Mouse (Mus musculus): Measurements from ENCODE around the gene Atp6v0b.

Atp6v0b gene

DNA sequence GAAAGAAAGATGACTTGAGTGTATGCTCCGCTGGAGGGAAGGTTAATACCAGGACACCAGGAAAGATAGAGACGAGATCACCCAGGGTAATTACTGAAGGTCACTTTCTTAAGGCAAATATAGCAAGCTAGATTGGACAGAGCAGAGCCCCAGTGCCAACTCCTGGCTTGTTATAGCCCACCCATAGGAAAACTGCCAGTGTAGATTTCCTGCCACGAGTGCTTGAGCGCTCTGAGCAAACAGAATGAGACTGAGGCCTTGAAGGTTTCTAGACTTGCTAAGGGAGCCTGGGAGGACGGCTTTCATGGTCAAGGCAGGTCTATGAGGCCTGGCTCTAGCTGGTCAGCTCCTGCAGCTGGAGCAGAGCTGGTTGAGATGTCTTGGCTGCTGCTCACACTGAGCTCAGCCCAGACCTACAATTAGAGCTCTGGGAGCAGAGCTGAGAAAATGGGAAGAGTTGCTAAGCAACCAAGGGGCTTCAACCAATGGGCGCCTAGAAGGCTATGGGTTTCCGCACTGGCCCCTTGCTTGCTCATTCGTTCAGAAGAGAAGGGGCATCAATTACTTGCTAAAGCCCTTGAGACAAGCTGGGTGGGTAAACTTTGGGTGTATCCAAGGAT, 21.8 kb upstream of the Atp6v0b start:
- DNase-seq (ENCODE audit: low spot score in 2 of 2): no peak

DNA sequence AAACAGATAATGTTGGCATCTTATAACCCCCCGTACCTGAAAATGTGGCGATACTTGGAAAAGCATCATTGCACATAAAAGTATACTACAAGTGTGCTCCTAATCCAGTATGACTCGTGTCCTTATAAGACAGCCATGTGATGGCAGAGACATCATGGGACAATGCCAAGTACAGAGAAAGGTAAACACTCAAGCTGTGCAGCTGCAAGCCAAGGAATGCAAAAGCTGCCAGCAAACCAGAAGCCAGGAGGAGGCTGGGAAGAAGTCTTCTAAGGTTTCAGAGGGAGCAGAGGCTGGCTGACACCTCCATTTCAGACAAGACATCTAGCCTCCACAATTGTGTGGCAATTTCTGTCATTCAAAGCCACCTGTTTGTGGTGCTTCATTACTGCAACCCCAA, 19.1 kb upstream of the Atp6v0b start:
- no peak for DNase-seq (ENCODE audit: low spot score in 2 of 2)

GRCm38 (mm10) chr4:117904761-117905160, 17.6 kb upstream of the Atp6v0b start:
- DNase-seq (ENCODE audit: low spot score in 2 of 2): no peak

- no peak for DNase-seq (ENCODE audit: low spot score in 2 of 2)
Measured at GRCm38 (mm10) chr4:117904094-117904493, 17.0 kb upstream of the Atp6v0b start.

DNA sequence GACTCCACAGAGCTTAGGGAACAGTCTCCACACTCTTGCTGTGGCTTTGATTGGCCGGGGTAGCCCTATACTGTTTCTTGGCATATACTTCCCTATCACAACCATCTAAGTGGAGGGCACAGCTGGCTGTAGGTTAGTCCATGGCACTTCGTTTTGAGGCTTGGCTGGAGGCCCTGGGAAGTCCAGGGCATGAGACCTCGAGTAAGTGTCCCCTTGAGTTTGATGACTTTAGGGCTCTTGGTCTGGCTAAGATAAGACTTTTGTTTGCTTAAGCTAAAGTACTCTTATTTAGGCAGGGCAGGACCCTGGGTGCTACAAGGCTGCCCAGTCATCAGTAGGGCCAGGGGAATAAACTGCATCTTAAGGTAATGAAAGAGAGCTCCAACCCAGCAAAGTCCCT, 11.0 kb upstream of the Atp6v0b start:
- no peak for DNase-seq (ENCODE audit: low spot score in 2 of 2)

DNA sequence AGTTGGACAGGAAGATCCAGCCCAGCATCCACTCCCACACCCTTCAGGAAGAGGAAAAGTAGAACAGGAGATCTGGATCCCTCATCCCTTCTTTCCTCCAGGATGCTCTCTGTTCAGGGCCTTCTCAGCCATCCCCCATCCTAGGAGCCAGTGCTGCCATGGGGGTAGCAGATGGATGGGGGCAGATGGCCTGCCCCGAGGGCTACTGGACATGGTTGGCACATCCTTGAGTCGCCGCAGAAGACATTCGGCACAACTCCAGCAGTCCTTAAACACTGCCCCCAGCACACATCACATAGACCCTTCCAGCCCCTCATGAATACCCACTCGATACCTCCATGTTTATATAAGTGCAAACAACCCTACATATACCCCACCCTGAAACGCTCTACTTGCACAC, 8.9 kb upstream of the Atp6v0b start:
- no peak for DNase-seq (ENCODE audit: low spot score in 2 of 2)

DNA sequence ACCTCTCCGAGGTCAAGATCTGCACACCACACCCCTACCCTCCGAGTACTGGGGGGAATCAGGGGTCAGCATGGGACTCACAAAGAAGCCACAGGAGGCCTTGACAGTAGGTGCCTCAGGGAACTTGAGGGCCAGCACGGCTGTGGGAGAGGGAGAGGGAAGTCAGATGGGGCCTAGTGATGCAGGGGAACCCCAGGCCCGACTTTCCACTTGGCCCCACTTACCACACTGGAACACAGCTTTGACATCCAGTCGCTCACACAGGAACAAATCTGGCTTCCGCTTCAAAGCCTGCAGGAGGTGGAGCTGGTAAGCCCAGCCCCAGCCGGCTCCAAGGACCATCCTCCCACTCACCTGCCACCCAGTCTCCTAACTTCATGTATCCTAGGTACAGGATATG, 8.2 kb upstream of the Atp6v0b start:
- no peak for DNase-seq (ENCODE audit: low spot score in 2 of 2)

- no peak for DNase-seq (ENCODE audit: low spot score in 2 of 2)
Measured at GRCm38 (mm10) chr4:117894601-117895000, 7.5 kb upstream of the Atp6v0b start.

- peak in 1 of 2 experiments; percentile 30 for DNase-seq (ENCODE audit: low spot score in 2 of 2)
Measured at GRCm38 (mm10) chr4:117893376-117893775, 6.2 kb upstream of the Atp6v0b start.

- peak; percentile 64 to 65 for DNase-seq (ENCODE audit: low spot score in 2 of 2)
Measured at GRCm38 (mm10) chr4:117891738-117892161, 4.6 kb upstream of the Atp6v0b start, which contains the start of gene Dph2. Gene Dph2, minus strand, starts transcription at chr4:117892032.

DNA sequence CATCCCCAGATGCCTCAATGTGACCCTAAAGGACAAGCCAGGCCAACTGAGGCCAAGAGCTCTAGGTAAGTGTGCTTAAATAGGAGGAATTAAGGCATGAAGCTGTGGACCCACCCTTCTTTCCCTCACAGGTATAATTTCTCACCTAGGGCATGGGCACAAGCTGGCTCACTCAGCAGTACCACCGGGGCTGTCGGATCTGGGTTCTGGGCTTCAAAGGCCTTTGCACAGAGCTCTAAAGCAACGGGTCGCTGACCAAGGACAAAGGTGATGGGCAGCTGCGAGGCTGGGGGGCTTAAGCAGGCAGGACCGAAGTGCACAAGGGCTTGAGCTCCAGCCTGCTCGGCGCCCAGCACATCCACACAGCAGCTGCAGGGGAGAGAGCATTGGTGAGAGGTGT, 3.6 kb upstream of the Atp6v0b start:
- DNase-seq (ENCODE audit: low spot score in 2 of 2): no peak

DNA sequence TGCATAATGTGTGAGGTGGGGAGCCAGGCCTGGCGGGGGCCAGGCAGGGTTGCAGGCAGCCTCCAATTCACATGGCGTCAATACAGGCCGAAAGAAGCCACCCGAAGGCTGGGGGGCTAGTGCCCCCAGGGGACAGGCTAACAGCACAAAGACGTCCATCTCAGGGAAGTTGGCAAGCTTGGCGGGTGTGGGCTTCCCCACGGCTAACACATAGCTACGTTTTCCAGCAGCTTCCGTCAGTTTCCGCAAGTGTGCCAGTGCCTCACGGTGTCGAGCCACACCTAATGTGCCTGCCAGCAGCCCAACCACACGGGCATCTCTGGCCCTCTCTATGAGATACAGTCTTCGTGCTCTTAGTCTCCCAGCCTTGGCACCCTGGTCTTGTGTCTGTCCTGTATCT, 2.9 kb upstream of the Atp6v0b start:
- DNase-seq (ENCODE audit: low spot score in 2 of 2): no peak

GRCm38 (mm10) chr4:117889471-117889870, 2.3 kb upstream of the Atp6v0b start:
- no peak for DNase-seq (ENCODE audit: low spot score in 2 of 2)

GRCm38 (mm10) chr4:117887920-117888319, 787 bp upstream of the Atp6v0b start:
- no peak for DNase-seq (ENCODE audit: low spot score in 2 of 2)

- no peak for DNase-seq (ENCODE audit: low spot score in 2 of 2)
Measured at GRCm38 (mm10) chr4:117886644-117887043, 489 bp downstream of the Atp6v0b start.

GRCm38 (mm10) chr4:117885994-117886393, 1.1 kb downstream of the Atp6v0b start:
- DNase-seq (ENCODE audit: low spot score in 2 of 2): no peak

DNA sequence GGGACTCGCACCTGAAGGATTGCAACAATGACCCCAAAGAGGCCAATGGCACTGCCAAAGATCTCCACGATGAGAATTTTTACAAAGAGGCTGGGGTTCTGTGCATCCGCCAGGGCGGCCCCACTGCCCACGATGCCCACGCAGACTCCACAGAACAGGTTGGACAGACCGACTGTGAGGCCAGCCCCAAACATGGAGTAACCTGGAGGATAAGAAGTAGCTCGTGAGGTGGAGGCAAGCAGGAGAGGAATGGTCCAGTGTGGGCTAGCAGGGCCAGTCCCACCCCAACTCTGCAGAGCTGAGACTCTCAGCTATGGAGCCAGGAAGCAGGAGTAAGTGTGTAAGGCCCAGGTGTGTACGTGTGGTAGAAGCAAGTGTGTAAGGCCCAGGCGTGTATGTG, 2.0 kb downstream of the Atp6v0b start:
- DNase-seq (ENCODE audit: low spot score in 2 of 2): no peak

DNA sequence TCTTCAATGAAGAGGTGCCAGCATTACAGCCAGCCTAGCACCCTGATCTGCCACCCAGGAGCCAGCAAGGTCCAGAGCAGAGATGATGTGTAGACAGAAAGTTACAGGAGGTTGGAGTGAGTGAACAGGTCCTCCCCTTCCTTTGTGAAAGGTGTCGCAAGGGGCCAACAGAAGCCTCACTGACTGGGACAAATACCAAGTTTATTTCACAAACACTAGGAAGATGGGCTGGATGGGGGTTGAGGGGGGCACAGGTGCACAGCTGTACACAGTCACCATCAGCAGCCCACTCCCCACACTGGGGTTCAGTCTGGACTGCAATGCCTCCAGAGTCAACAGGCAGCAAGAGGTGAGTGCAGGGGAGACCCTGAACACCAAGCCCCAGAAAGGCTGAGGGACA, 3.0 kb downstream of the Atp6v0b start:
- no peak for DNase-seq (ENCODE audit: low spot score in 2 of 2)

DNA sequence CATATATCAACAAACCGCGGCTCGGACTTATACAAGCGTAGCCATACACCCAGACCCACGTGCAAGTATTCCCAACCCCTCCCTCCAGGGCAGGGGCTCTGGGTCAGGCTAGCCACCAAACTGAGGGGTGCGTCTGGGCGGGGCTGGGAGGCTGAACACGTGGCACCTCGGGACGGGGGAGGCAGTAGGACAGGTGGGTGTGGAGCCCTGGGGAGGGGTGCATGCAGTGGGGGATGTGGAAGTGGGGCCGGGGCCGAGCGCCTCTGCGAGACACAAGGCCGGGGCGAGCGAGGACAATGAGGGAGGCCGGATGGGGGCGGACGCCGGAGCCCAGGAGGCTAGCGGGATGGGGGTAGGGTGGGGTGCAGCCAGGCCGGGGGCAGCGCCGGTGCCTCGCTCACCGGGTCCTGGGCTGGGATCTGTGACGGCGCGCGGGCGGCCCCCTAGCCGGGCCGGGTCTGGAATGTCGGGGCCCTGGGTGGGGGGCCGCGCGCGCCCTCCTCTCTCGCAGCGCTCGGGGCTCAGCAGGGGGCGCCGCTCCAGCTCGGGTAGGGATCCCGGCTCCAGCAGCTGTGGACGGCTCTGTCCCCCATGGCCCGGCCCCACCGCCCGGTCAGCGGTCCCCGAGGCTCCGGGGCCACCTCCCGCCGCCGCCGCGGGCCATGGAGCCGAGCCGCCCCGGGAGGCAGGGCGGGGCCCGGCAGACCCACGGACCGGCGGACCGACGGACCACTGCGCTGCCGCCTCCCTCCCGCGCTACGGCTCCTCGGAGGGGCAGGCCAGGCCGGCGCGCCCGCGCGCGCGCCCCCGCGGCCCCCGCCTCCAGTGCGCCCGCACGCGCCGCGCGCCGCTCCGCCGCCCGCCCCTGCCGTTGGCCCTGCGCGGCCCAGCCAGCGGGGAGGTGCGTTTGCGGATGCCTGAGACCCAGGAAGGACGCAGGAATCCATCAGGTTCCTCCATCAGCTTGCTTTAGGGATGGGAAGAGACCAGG, 4.1 kb downstream of the Atp6v0b start, which contains the start of gene B4galt2:
TSS of gene B4galt2 (minus strand) at position 787 of the 991 bp plus-strand sequence.
- no peak for DNase-seq (ENCODE audit: low spot score in 2 of 2)

DNA sequence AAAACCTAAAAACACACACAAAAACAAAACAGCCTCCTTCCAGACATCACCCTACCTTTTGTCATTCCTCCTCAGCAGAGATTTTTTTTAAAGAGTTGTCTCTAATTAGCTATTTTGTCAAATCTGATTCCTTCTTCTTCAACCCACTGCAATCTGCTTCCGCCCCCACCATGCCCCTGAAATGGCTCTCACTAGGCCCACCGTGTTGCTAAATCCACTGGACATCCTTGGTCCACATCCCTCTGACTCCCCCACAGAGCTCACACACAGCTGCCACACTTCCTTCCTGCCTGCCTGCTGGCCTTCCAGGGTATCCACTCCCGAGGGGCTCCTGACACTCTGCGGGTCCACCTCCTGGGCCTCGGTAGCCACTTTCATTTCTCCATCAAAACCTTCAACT, 8.4 kb downstream of the Atp6v0b start:
- DNase-seq (ENCODE audit: low spot score in 2 of 2): no peak

DNA sequence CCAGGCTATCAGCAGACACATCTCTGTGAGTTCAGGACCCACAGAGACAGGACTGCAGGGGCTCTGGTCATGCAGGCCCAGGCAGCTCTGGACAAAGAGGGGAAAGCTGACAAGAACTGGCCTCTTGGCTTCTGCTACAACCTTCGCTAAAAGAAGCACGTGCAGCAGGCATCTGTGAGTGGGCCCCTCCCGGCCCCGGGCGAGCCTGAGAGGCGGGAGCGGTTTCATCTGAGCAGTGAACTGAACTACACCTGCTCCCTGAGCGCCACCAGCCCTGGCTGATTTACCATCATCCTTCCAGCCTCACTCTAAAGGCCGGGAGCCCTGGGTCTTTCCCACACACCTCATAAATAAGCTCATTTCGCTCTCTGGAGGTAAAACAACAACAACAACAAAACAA, 8.8 kb downstream of the Atp6v0b start:
- no peak for DNase-seq (ENCODE audit: low spot score in 2 of 2)

GRCm38 (mm10) chr4:117873615-117874014, 13.5 kb downstream of the Atp6v0b start:
- no peak for DNase-seq (ENCODE audit: low spot score in 2 of 2)

DNA sequence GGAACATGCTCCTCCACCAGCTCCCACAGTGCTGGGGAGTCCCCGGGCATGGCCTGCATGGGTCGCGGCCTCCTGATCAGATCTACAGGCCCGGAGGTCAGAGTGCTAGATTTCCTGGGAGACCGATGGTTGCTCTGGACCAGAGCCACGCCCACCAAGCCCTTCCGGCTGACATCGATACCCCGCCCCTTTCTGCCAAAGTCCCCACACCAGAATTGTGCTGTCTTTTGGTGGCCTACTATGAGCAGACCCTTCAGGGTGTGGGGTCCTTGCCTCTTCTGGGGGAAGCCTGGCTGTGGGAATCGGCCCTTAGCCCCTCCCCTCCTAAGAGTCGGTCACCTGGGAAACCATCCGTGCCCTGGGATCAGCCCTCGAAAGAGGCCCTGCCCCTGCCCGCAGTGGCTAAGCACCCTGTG, 14.7 kb downstream of the Atp6v0b start, which contains the start of gene Ccdc24:
TSS of gene Ccdc24 (minus strand) at position 87 of the 416 bp plus-strand sequence.
- no peak for DNase-seq (ENCODE audit: low spot score in 2 of 2)
